Mouse (Mus musculus) layer of hippocampus, adult 9-10 months (tissue): Measurements from ENCODE around the gene Asb16.

Experiments used
- DNase-seq: peaks from one replicate; pipeline ENCODE4 v3.0.0; 2022; ENCODE audit warnings: low spot score

Asb16 gene

DNA sequence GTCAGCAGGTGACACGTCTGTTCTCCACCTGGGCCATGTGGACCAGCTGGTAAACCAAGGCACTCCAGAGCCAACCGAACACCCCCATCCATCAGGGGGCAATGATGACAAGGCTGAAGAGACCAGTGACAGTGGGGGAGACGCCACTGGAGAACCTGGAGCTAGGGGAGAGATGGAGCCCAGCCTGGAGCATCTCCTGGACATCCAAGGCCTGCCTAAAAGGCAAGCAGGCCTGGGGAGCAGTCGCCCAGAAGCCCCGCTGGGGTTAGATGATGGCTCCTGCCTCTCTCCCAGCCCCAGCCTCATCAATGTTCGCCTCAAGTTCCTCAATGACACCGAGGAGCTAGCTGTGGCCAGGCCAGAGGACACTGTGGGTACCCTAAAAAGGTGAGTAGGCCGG, 18.9 kb downstream of the Asb16 start:
- no peak for DNase-seq

DNA sequence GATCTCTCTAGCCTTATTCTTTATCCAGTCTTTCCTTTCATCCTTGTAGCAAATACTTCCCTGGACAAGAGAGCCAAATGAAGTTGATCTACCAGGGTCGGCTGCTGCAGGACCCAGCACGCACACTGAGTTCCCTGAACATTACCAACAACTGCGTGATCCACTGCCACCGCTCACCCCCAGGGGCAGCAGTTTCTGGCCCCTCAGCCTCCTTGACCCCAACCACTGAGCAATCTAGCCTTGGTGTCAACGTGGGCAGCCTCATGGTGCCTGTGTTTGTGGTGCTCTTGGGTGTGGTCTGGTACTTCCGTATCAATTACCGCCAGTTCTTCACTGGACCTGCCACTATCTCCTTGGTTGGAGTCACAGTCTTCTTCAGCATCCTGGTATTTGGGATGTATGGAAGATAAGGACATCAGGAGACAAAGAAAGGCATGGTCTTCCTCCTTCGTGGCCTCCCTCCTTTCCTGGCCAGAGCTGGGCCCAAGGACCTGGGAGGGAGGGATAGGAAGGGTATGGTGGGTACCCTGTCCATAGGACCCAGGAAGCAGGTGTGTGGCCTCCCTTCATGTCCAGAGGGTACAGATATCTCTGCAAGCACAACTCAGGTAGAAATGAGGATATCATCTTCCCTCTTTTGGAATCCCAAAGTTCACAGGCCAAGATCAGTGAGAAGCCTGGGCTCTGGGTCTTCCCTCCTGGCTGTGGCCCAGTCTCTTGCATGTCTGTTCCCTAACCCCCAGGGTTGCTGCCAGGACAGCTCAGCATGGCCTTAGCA, 19.7 kb downstream of the Asb16 start:
- DNase-seq = no peak

DNA sequence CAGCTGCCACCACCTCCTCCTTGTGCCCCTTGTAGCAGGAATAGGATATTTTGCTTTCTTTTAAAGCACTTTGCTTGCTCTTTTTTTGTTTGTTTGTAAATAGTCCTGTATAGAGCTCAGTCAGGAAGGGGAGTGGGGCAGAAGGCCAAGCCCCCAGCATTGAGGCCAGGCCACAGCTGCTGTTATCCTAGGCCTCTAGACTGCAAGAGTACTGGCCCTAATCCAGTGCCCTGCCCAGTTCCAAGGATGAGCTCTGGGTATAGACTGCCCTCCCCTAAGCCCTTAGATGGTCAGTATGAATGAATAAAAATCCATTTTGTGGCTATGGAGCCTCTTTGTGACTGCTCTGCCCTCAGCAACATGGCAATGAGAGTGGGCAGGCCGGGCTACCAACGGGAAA, 20.4 kb downstream of the Asb16 start:
- no peak for DNase-seq

DNA sequence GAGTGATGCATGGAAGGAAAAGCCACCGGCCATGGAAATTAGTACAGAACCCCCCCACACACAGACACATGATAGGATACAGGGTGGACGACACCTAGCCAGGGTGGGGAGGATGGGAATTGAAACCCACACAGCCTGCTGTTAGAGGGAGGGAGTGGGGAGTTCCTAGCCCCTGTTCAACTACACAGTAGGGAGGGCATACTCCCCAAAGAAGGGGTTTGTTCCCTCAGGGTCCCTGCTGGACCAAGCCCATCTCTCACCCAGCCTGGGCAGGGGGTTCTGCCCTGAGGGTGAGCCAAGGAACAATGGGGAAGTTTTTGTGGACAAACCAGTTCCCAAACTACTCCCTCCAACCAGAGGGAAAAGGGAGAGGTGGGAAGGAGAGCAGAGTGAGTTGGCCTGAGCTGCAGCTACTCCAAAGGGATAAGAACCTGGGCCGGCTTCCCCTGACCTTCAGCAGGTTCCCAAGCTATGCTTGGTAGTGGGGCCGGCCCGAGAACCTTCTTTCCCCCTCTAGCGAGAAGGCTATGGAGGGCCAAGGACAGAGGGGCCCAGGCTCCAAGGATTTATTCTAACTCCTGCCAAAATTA, 21.1 kb downstream of the Asb16 start:
- no peak for DNase-seq

DNA sequence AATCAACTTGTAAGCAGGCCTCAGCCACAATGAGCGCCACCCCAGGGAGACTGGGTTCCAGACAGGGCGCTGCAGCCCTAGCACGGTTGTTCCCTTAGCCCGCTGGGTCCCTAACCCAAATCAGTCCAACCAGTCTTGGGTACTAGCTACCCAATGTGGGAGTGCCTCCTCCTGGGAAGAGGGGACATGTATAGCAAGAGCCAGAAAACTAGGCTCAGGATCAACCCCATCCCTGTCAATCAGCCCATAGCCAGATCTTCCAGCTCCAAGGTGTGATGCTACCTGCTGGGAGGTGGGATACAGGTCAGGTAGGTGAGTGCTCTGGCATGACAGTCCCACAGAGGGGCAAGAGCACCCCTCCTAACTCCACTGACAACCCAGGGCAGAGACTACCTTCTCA, 21.6 kb downstream of the Asb16 start:
- DNase-seq = no peak

DNA sequence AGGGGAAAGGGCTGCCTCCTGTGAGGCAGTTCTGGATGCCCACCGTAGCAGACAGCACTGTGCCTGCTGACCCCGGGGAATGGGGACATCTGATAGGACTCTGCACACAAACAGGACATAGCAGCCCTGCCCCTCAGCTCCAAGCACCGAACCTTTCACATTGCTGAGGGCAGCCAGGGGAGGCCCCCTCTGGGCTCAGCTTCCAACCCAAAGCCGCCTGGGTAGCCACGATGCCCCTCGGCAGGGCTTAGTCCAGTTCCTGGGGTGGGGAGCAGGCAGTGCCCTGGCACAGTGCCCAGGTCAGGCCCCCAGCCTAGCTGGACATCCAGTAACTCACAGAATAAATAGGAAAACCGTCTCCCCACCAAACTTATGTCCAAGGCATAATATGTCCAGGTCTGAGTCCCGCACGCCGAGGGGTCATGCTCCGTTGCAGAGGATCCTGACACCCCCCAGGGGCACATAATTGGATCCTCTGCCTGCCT, 22.6 kb downstream of the Asb16 start:
- DNase-seq = no peak

DNA sequence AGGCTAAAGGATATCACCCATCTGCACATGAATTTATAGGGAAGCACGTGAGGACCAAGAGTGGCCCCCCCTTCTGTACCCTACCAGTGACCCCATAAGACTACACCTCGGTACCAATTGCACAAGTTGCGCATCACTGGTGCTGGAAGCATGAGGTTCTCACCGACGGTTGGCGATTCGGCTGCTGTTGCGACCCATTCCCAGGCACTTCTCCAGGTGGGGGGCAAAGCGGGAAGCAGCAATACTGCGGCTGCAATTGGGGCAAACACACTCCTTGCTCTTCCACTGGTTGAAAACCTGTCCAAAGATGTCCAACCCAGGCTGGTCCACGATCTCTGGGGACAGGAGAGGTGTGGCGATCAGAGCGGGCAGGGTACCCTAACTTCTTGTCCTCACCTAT, 25.4 kb downstream of the Asb16 start:
- no peak for DNase-seq

DNA sequence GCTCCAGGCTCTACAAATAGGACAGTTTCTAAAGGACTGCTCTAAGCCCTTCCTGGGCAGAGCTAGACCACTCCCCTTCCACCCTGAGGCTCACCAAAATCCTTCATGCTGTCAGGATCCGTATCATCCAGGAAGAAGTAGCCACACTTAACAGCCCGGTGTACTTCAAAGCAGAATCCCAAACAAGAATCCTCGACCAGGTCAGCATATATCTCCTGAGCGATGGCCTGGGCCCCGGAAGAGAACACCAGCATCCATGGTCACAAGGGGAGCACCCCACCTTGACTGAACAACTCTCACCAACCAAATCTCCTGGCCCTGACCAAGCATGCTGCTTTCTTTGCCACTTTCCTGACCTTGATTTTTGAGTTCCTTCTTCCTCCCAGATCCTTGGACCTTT, 25.9 kb downstream of the Asb16 start:
- DNase-seq = no peak

DNA sequence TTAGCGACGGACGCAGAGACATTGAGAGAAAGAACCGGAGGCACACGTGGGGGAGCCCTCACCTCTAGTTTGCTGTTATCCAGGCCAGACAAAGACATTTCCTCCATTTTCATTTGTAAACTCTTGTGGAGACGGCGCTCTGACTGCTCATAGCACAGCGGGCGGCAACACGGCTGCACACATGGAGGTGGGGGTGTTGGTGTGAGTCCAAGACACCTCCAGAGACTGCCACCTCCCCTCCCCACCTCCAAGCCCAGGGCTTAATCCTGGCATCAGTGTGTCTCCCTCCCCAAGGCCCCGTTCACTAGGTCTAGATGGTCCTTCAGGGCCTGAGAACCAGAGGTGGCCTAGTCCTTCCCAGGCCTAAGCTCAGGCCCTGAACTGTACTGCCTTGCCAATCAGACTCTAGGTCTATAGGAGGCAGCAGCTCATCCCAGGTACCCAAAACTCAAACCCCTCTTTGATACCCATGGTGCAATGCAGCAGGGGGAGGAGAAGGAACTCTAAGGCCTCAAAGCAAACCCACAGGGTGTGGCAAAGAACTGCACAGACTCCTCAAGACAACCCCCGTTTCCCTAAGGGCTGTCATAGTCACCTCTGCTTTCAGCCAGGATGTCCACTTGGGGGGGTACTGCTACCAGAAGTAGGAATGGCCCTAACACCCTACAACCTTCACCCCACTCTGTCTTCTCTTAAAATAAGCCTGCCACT, 26.5 kb downstream of the Asb16 start:
- no peak for DNase-seq

DNA sequence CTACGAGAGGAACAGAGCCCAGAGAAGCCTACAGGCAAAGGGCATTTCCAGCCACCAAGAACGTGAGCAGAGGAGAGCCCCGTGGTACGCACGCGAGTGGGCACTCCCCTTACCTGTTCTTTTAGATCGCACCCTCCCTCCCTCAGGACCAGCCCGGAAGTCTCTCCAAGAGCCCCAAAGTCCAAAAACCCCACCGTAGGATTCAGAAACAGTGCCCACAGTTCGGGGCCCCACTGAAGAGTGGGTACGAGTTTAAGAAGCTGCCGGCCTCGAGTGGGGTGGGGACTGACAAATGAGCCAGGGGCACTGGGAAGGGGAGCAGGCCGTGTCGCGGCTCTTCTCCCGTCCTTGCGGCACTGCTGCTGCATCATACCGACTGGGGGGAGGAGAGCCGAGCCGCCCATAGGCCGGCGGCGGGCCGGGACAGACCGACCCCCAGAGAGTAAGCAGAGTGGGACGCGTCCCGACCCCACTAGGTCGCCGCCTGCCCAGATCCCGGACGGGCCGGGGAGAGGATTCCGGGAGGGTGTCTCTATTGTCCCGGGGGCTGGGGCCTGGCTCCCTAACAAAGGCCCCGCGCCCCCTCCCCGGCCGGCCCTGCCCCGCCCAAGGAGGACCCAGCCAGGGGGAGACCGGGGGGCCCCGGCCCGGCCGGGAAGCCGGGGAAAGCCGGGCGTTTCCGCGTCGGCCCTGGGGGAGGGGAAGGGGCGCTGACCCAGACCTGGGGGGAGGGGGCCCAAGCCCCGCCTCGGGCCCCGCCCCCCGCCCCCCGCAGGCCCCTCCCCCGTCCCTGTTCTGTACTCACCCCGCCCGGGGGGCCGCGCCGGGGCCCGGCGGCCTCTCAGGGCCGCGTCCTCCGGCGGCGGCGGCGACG, 27.3 kb downstream of the Asb16 start:
- DNase-seq = no peak

DNA sequence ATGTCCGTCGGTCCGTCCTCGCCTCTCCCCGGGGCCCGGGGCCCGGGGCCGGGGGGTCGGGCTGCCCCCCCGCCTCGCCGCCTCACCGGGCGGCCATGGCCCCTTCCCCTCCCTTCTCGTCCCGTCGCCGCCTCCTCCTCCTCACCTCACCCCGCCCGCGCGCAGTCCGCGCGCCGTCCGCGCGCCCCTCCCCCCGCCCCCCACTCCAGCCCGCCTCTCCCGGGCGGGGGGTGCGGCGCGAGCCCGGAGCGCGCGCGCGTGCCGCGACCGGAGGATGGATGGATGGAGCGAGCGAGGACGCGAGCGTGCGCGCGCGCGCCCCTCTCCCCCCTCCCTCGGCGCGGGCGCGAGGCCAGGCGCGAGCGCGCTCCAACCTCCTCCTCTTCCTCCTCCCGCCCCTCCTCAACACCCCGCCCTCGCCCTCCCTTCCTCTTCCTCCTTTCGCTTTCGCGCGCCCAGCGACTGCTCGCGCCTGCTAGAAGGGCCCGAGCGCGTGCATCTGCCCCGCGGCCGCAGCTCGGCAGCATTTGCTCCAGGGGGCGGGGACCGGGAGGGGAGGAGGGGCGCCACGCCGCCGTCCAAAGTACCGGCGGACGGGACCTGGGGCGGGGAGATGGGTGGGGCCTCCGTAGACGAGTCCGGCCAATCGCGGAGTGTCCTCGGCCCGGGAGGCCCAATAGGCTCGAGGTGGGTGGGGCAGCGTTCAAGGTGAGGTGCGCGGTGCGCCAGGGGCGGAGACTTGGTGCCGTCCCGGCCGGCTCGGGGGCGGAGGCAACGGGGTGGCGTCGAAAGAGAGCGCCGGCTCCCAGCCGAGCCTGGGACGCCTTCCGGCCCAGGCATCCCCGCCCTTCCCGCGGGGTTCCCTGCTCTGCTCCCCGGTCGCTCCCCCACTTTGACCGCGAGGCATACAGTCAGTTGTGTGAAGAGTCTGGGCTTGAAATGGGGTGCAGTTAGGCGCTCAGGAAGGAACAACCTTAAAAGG, 28.2 kb downstream of the Asb16 start, which contains the start of gene Atxn7l3:
Atxn7l3 (minus strand) TSS at position 141 of the 982 bp plus-strand sequence.
- peak; percentile 94 for DNase-seq

DNA sequence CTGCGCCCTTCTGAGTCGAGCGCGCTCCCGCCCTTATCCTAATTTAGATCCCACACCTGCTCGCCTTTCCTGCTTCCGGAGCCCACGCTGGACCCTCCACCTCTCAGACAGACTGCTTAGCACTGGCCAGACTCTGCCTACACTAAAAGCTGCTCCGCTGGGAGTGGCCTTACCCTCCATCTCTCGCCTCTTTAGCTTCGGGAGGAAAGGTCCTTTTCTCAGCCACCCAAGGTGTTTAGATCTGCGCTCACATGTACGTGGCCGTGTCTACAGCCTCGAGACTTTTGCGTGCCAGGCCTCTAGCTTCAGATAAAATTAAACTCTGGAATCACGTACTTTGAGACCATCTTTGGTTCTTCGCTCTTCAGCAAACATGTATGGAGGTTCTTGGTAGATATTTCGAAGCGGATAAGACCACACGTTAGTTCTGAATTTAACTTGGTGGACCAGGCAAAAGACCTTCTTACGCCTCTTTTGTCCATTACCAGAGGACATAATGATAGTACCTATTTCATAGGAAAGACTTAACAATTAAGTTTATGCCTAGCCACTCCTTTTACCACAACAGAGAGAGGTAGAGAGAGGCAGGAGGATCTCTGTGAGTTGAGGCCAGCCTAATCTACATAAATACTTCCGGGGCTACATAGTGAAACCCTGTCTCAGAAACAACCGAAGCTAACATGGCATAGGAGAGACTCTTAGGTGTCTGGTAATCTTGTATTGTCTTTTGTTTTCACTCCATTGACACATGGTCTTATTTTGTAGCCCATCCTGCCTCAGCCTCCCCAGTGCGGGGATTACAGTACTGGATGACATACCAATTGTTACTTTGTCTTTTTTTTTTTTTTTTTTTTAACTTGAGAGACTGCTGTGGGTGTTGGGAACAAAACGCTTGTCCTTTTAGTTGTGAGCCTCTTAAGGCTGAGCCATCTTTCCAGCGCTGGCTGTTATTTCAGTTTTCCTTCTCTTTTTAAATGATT, 29.3 kb downstream of the Asb16 start:
- no peak for DNase-seq

DNA sequence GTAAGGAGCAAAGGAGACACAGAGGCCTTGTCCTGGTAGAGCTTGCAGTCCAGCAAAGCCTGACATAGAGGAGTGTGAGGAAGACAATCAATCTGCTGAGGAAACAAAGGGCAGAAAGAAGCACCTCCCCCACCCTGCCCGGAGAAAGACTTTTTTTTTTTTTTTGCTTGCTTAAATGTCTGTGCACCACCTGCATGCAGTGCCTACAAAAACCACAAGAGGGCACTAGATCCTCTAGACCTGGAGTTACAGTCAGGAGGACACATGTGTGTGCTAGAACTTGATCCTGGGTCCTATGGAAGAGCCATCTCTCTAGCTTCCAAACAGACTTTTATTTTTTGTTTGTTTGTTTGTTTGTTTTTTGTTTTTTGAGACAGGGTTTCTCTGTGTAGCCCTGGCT, 31.3 kb downstream of the Asb16 start:
- DNase-seq = no peak

DNA sequence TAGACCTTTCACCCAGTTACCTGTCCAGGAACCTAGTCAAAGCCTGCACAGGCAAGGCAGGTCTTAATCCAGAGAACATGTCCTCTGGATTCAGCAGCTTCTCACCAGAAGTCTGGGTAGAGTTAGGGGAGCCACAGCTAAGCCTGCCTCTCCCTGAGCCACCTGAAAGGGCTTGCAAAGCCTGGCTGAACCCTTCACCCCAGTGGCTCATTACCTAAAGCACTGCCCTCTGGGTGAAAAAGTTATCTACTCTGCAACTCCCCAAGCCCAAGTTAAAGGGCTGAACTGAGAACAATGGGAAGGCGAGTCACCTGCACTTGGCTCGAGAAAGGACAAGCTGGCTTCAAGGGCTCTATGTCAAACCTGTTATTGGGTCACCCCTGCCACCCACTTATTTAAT, 35.6 kb downstream of the Asb16 start:
- no peak for DNase-seq

DNA sequence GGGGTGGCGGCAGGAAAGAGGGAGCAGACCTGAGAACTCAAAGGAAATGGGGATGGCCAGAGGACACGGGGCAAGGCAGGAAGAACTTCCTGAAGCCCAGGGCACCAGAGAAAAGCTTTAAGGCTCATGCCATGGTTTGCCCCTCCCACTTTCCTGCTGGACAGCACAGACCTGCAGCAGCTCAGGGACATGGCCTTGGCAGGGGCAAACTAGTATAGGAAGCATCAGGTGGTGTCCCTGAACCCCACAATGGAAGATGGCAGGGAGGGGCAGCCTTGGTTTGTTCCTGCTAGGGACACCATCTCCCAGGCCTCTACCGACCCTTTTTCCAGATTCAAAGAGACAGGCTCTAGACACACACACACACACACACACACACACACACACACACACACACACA, 36.8 kb downstream of the Asb16 start:
- DNase-seq = no peak

DNA sequence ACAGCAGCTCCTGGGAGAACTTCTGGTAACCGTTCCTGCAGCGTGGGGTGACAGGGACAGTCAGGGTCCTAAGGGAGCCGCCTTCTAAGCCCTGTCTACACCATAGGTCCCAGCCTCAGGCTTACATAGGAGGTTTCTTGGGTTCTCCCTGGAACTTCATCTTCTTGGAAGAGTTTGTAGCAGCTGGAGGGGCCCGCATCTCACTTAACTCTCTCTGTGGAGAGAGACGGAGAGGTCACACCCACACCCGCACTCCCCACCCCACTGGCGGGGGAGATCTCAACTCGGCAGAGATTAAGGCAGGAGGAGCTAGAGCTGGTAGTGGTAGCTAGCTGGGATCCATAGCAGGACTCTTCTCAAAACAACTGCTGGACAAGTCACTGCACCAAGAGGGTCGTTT, 39.6 kb downstream of the Asb16 start:
- DNase-seq = no peak

DNA sequence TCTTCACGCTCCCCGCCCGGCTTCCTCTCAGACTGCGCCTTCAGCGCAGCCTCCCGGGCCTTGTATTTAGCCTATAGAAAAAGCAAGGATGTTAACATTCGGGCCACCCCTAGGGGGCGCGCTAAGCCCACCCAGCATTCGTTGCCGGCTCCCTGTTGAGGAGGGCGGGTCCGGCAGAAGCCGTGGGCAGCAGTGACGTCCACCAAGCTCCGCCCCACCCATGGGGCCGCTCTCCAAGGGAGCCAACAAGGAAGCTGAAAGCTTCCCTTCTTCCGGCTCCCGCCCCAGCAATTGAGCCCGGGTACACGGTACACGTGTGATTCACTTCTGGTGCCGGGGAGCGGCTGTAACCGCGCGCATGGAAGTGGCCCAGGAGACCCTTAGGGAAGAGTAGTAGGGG, 40.4 kb downstream of the Asb16 start:
- DNase-seq = peak; percentile 94

DNA sequence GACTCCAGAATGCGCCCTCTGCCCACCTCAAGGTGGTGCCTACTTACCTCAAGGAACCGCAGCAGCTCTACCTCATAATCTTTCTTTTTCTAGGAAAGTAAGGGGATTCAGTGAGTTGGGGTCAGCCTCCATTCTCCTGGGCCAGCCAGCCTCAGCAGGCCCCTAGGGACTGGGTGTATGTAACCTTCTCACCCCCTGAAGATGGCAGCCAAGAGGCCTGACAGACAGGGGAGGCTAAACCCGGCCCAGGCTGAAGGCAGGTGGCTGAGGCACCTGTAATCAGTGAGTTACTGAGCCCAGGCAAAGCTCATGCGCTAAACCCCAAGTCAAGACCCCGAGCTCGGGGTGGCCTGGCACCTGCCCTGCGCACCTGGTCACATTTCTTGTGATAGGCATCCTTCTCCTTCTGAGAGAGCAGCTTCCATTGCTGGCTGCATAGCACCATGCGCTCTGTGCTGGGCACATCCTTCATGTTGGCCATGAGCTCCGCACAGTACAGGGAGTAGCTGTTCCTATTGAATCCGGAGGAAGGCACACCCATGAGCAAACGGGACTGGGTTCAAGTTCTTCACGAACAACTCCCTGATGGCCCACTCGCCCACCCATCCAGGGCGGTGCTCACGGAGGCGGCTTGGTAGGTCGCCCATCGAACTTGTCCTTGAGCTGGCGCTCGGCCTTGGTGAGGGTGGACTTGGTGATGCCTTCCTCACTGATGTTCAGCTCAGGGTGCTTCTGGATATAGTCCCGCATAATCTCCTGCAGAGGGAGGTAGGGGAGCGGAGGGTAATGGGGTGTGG, 41.5 kb downstream of the Asb16 start:
- DNase-seq = no peak
